Mouse (Mus musculus): ENCODE results near the gene Fbxl7. TPM values are rescaled to one million over a fixed set of nuclear protein-coding genes. Genes with fewer than 3 reads are reported as not detected.
A peak's percentile ranks its signal among the peaks of the same experiment; 100 is the strongest.

Gene Fbxl7
- polyA plus RNA-seq, 2 experiments, result 17.5 to 19.9 TPM

- Histone ChIP-seq H3K27ac (replicated peaks; ENCODE audit: low read depth, low read length) (no peak overlapping the region), H3K36me3 (ENCODE audit: control insufficient read depth, insufficient read depth, low read length) (no peaks in the 10 kb centered on the region), H3K4me3 (replicated peaks; ENCODE audit: low read length) (no peak overlapping the region), H3K9me3 (ENCODE audit: control insufficient read depth, low read length) (no peaks in the 10 kb centered on the region), H3K4me2 (replicated peaks; ENCODE audit: low read depth, low read length, severe bottlenecking) (no peak overlapping the region), H3K4me1 (ENCODE audit: control insufficient read depth, insufficient read depth, low read length) (no peaks in the 10 kb centered on the region), H3K27me3 (ENCODE audit: control insufficient read depth, insufficient read depth, low read length) (no peaks in the 10 kb centered on the region), H3K9ac (ENCODE audit: low read depth, low read length, severe bottlenecking) (no peak overlapping the region)
- no peak for DNase-seq (ENCODE audit: low spot score)
- no peak for TF ChIP-seq POLR2A (IDR thresholded peaks at IDR 0.05; ENCODE audit: borderline replicate concordance, extremely low read depth, insufficient read depth, insufficient read length)
- 72% methylated on average over 3 of the region's 3 CpGs for WGBS
- no peak for ATAC-seq (ENCODE audit: low FRiP score, low read depth)
Measured at GRCm38 (mm10) chr15:26533997-26534700, 361.2 kb downstream of the Fbxl7 start.

GRCm38 (mm10) chr15:26519220-26519631, 376.2 kb downstream of the Fbxl7 start:
- Histone ChIP-seq H3K9me3 (ENCODE audit: control insufficient read depth, low read length) (no peaks in the 10 kb centered on the region), H3K27ac (replicated peaks; ENCODE audit: low read depth, low read length) (no peak overlapping the region), H3K4me3 (replicated peaks; ENCODE audit: low read length) (no peak overlapping the region), H3K27me3 (ENCODE audit: control insufficient read depth, insufficient read depth, low read length) (no peaks in the 10 kb centered on the region), H3K4me1 (ENCODE audit: control insufficient read depth, insufficient read depth, low read length) (no peaks in the 10 kb centered on the region), H3K36me3 (ENCODE audit: control insufficient read depth, insufficient read depth, low read length) (no peaks in the 10 kb centered on the region), H3K9ac (ENCODE audit: low read depth, low read length, severe bottlenecking) (no peak overlapping the region), H3K4me2 (replicated peaks; ENCODE audit: low read depth, low read length, severe bottlenecking) (no peak overlapping the region)
- DNase-seq (ENCODE audit: low spot score), result peak; percentile 78
- TF ChIP-seq POLR2A (IDR thresholded peaks at IDR 0.05; ENCODE audit: borderline replicate concordance, extremely low read depth, insufficient read depth, insufficient read length), result no peak
- WGBS, result 9% methylated on average over 6 of the region's 6 CpGs
- peak; percentile 89 for ATAC-seq (ENCODE audit: low FRiP score, low read depth)

- Histone ChIP-seq H3K4me1 (ENCODE audit: control insufficient read depth, insufficient read depth, low read length) (no peaks in the 10 kb centered on the region), H3K4me2 (replicated peaks; ENCODE audit: low read depth, low read length, severe bottlenecking) (no peak overlapping the region), H3K27me3 (ENCODE audit: control insufficient read depth, insufficient read depth, low read length) (no peaks in the 10 kb centered on the region), H3K36me3 (ENCODE audit: control insufficient read depth, insufficient read depth, low read length) (no peaks in the 10 kb centered on the region), H3K9me3 (ENCODE audit: control insufficient read depth, low read length) (no peaks in the 10 kb centered on the region), H3K9ac (ENCODE audit: low read depth, low read length, severe bottlenecking) (no peak overlapping the region), H3K4me3 (replicated peaks; ENCODE audit: low read length) (no peak overlapping the region), H3K27ac (replicated peaks; ENCODE audit: low read depth, low read length) (no peak overlapping the region)
- ATAC-seq (ENCODE audit: low FRiP score, low read depth) (no peak), DNase-seq (ENCODE audit: low spot score) (no peak)
- no peak for TF ChIP-seq POLR2A (IDR thresholded peaks at IDR 0.05; ENCODE audit: borderline replicate concordance, extremely low read depth, insufficient read depth, insufficient read length)
- WGBS, result 28% methylated on average over 4 of the region's 4 CpGs
Measured at GRCm38 (mm10) chr15:26501024-26501423, 394.4 kb downstream of the Fbxl7 start.
